Mouse (Mus musculus) cerebellum, adult 2 months (tissue): Measurements from ENCODE around the gene Ush1c. TPM values are rescaled to one million over a fixed set of nuclear protein-coding genes. Genes with fewer than 3 reads are reported as not detected.
"Not testable (repeated sequence)": the region's sequence is repeated elsewhere in the genome, so short reads cannot be mapped to it uniquely, and the experiment has no call there.

ENCODE experiments used
- DNase-seq, 2 experiments: peaks; one replicate each; pipeline ENCODE4 v3.0.0; 2021
- H3K27ac ChIP-seq: fragments of 200-500 bp; 2 replicates; pipeline ENCODE4 v1.5.1; 2012; ENCODE audit warnings: low read length, control low read depth, inconsistent platforms; ENCODE audit not compliant: insufficient read depth
- H3K27me3 ChIP-seq: fragments of 200-500 bp; 2 replicates; pipeline ENCODE4 v1.6.1; 2012; ENCODE audit warnings: inconsistent platforms, mild to moderate bottlenecking, low read length, moderate library complexity; ENCODE audit not compliant: control insufficient read depth, insufficient read depth
- H3K4me1 ChIP-seq: fragments of 200-500 bp; 2 replicates; pipeline ENCODE4 v1.6.1; 2011; ENCODE audit warnings: low read length; ENCODE audit not compliant: control insufficient read depth, insufficient read depth
- H3K4me3 ChIP-seq: fragments of 200-500 bp; replicated peaks from 2 replicates; pipeline ENCODE3; 2011; ENCODE audit warnings: mild to moderate bottlenecking, low read depth, low read length, control low read depth; ENCODE audit not compliant: insufficient read depth
- CTCF ChIP-seq: fragments of 200-500 bp; IDR thresholded peaks from 2 replicates; pipeline ENCODE4 v1.5.1; 2011; ENCODE audit warnings: low read depth, mild to moderate bottlenecking, control low read depth, low read length, moderate library complexity, borderline replicate concordance; ENCODE audit not compliant: insufficient read depth
- POLR2A ChIP-seq: fragments of 200-500 bp; IDR thresholded peaks from 2 replicates; pipeline ENCODE4 v1.6.1; 2011; ENCODE audit warnings: low read length, control low read depth, borderline replicate concordance; ENCODE audit not compliant: insufficient read depth
- WGBS: fragments of 180-500 bp; shearing (Covaris S2); methylation state at CpG from one replicate; pipeline ENCODE4 v1.1.7; 2018; 5-methylcytosine and 5-hydroxymethylcytosine counted together
- polyA plus RNA-seq: library from polyadenylated mRNA; depleted of rRNA; stranded (reverse); fragments of >200 nt; gene quantifications from 2 replicates; pipeline ENCODE4 v1.2.3, GENCODE M21; 2012

The Ush1c gene
- polyA plus RNA-seq, 1 experiment = 0.13 TPM

- WGBS = 69% methylated on average over 6 of the region's 6 CpGs
- no peak for DNase-seq
- H3K4me1 ChIP-seq = no peaks in the 10 kb centered on the region
- TF ChIP-seq POLR2A (no peak), CTCF (peak; percentile 38; the same call in 1 of the 2 replicates)
- no peak overlapping the region for H3K27ac ChIP-seq
- H3K4me3 ChIP-seq = no peak overlapping the region
- no peaks in the 10 kb centered on the region for H3K27me3 ChIP-seq
Observed at GRCm38 (mm10) chr7:46204775-46205174, 33.5 kb downstream of the Ush1c start.

DNA sequence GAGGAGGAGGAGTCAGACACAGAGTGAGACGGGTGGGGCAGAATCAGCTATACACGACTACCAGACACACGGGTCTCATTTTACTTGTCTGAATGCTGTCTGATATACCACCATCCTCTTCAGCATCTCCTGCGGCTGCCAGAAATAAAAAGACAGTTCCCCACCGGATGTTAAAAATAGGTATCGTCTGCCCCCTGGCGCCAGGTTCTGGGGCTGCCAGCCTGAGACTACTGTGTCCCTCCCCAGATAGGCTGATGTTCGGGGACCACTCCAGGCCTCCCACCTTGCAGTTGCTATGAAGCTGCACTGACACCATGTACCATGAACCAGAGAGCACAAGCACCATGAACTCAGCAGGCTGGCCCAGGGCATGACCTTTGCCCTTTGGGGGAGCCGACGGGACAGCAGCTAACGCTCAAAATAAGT, 34.2 kb downstream of the Ush1c start:
- H3K4me1 ChIP-seq = no peaks in the 10 kb centered on the region
- TF ChIP-seq POLR2A (no peak), CTCF (peak; percentile 68)
- H3K4me3 ChIP-seq = no peak overlapping the region
- WGBS = 47% methylated on average over 11 of the region's 11 CpGs
- no peaks in the 10 kb centered on the region for H3K27me3 ChIP-seq
- peak; percentile 50 to 71 for DNase-seq
- H3K27ac ChIP-seq = no peak overlapping the region

- H3K4me3 ChIP-seq = no peak overlapping the region
- H3K4me1 ChIP-seq = no peaks in the 10 kb centered on the region
- no peak for DNase-seq
- 52% methylated on average over 14 of the region's 14 CpGs for WGBS
- TF ChIP-seq CTCF (no peak), POLR2A (no peak)
- no peak overlapping the region for H3K27ac ChIP-seq
- no peaks in the 10 kb centered on the region for H3K27me3 ChIP-seq
Observed at GRCm38 (mm10) chr7:46201649-46202048, 36.7 kb downstream of the Ush1c start.

DNA sequence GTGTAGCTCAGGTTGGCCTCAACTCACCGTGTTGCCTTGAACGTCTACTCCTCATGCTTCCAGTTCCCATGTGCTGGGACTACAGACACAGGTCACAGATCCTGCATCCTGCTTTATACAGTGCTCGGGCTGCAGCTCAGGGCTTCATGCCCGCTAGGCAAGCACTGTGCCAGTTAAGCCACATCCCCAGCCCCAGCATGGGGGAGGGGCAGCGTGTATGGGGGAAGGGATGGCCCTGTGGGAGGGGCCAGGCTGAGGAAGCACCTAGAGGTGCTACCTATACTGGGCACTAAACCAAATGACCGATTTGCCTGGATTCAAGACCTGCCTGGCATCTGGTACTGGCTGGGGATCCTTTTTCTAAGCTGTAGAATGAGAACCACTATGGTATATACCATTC, 38.3 kb downstream of the Ush1c start:
- Histone ChIP-seq H3K27me3 (no peaks in the 10 kb centered on the region), H3K4me1 (no peaks in the 10 kb centered on the region), H3K4me3 (no peak overlapping the region), H3K27ac (no peak overlapping the region)
- TF ChIP-seq POLR2A = no peak
- 51% methylated on average over 6 of the region's 6 CpGs for WGBS
- no peak for DNase-seq

- no peak overlapping the region for H3K4me3 ChIP-seq
- no peaks in the 10 kb centered on the region for H3K27me3 ChIP-seq
- H3K4me1 ChIP-seq = no peaks in the 10 kb centered on the region
- WGBS = 88% methylated on average over 5 of the region's 5 CpGs
- TF ChIP-seq CTCF = no peak
- TF ChIP-seq POLR2A = no peak
- no peak overlapping the region for H3K27ac ChIP-seq
- DNase-seq = no peak
Observed at GRCm38 (mm10) chr7:46195356-46195755, 42.9 kb downstream of the Ush1c start.

GRCm38 (mm10) chr7:46184232-46184631, 54.1 kb downstream of the Ush1c start:
- H3K4me1 ChIP-seq = no peaks in the 10 kb centered on the region
- no peak for TF ChIP-seq POLR2A
- TF ChIP-seq CTCF = no peak
- H3K27me3 ChIP-seq = no peaks in the 10 kb centered on the region
- no peak for DNase-seq
- H3K4me3 ChIP-seq = no peak overlapping the region
- H3K27ac ChIP-seq = no peak overlapping the region

- Histone ChIP-seq H3K4me1 (peaks cover 17% of the 10 kb centered on the region), H3K4me3 (no peak overlapping the region), H3K27ac (no peak overlapping the region), H3K27me3 (no peaks in the 10 kb centered on the region)
- WGBS = 4% methylated on average over 3 of the region's 3 CpGs
- TF ChIP-seq CTCF = peak; percentile 99
- no peak for TF ChIP-seq POLR2A
- DNase-seq = peak; percentile 79
Observed at GRCm38 (mm10) chr7:46181590-46181989, 56.7 kb downstream of the Ush1c start.

- WGBS = 1% methylated on average over 75 of the region's 75 CpGs
- Histone ChIP-seq H3K4me3 (peak within 1 kb of the TSS; percentile 68), H3K27ac (peak within 1 kb of the TSS; percentile 51), H3K4me1 (peaks cover 21% of the 10 kb centered on the region), H3K27me3 (no peaks in the 10 kb centered on the region)
- peak; percentile 71 to 76 for DNase-seq
- TF ChIP-seq POLR2A (peak; percentile 77), CTCF (no peak)
Observed at GRCm38 (mm10) chr7:46179431-46180275, 58.6 kb downstream of the Ush1c start, which contains the start of gene Abcc8. Abcc8 (minus strand) TSS chr7:46180033.

GRCm38 (mm10) chr7:46168980-46169379, 69.3 kb downstream of the Ush1c start:
- not testable (repeated sequence) for H3K4me3 ChIP-seq, DNase-seq, H3K27me3 ChIP-seq, H3K27ac ChIP-seq, H3K4me1 ChIP-seq
- WGBS = 82% methylated on average over 1 of the region's 1 CpGs
